Mouse (Mus musculus): ENCODE measurements around the gene Phospho2.

DNA sequence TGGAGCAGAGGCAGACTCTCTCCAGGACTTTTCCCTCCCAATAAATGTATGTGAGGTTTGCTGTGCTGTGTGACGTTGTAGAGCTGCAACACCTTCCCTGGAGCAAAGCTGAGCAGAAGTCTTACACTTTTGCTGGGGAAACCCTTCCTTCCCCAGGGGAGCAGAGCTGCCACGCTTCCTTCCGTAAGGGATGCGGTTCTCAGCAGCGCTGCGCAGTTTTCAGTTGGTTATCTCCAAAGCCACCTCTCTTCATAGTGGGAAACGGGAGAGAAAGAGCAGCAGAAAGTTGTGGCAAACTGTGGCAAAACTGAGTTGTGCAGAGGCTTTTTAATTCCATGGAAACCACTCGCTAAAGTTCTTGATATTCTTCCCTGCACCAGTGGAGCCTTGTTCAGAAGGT is 14.3 kb downstream of the Phospho2 start:
- TF ChIP-seq CTCF (IDR thresholded peaks at IDR 0.05; ENCODE audit: low read depth, low read length): no peak
- no peak for TF ChIP-seq TAL1 (conservative IDR thresholded peaks at IDR 0.05; ENCODE audit: low read depth, low read length)
- TF ChIP-seq POLR2AphosphoS5 (IDR thresholded peaks at IDR 0.05; ENCODE audit: insufficient replicate concordance, low read depth, low read length): no peak
